Mouse (Mus musculus) liver (tissue): ENCODE results near the gene Casz1.

ENCODE experiments used
- DNase-seq: peaks from one replicate; pipeline ENCODE4 v3.0.0-alpha.2; 2020; ENCODE audit warnings: mixed read lengths

The Casz1 gene

GRCm38 (mm10) chr4:148909566-148909965 is 105.3 kb downstream of the Casz1 start:
- DNase-seq, result no peak

GRCm38 (mm10) chr4:148912134-148912533 is 107.9 kb downstream of the Casz1 start:
- DNase-seq, result no peak

DNA sequence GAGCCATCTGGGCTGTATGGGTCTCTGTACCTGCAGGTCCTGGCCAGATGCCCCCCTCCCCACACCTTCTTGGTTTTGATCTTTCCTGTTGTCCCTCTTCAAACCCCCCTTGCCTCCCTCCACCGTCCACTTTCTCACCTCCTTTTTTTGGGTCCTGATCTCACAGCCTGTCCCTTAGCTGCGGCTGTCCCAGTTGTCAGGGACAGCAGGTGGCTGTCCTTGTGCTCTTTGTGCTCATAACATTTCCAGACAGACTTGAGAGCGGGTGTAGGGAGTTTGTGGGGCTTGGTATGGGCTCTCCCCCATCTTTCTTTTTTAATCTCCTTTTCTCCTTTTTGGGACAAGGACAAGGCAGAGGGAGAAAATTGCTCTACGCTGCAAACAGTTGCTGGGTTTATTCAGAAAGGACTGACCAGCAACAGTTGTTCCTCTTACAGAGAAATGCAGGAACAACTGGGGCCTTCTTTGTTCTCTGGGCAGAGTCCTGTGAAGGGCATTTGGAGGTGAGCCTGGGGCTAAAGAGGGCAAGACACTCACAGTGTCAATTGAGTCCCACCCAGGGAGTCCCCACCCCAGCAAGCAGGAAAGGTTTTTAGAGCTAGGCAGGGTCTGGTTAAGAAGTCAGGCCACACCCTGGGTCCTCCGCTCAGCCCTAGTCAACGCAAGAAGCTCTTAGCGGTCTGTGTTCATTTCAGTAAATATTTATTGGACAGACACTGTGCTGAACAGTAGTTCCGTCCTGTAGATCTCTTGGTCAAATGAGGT is 108.8 kb downstream of the Casz1 start:
- no peak for DNase-seq

GRCm38 (mm10) chr4:148914863-148915622 is 110.8 kb downstream of the Casz1 start:
- DNase-seq, result peak; percentile 45

DNA sequence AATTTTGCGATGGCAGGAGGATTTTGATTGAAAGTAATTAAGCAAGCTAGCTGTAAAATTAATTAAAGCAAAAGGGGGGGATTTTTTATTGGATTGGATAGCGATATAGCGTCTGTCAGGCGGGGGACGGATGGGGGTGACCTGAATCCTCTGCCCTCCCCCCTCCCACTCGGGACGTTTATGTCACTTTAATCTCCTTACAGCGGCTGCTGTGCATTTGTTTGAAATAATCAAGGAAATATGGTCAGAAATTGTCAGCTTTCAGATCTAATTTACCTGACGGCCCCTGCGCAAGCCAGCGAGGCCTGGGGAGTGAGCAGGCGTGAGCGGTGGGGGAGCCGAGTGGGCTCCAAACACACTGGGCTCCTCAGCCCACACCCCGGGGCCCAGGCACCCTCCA is 111.6 kb downstream of the Casz1 start:
- no peak for DNase-seq

GRCm38 (mm10) chr4:148918707-148919447 is 114.6 kb downstream of the Casz1 start:
- no peak for DNase-seq

- DNase-seq, result no peak
These were observed 116.4 kb downstream of the Casz1 start for GRCm38 (mm10) chr4:148920610-148921009.

DNA sequence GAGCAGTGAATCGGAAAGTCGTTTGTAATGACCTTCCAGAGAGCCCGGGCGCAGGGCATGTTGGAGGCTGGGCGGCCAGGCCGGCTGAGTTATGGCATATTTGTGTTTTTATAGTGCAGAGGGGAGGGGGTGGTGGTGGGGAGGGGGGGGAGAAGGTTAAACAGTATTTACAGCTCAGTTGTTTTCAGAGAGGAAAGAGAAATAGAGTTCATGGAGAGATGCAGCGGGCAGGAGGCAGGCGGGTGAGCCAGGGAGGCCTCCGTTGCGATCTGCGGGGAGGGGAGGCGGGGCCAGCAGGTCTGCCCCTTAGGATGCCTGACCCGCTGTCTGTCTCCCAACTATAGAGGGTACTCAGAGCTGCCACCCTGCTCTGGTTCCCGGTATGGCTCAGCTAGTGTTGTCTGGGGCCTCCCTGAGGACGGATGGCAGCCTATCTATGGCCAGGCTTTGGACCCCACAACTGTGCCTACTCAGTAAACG is 118.0 kb downstream of the Casz1 start:
- DNase-seq, result no peak

GRCm38 (mm10) chr4:148923414-148923813 is 119.2 kb downstream of the Casz1 start:
- DNase-seq, result no peak

- DNase-seq, result no peak
These were observed 119.7 kb downstream of the Casz1 start for GRCm38 (mm10) chr4:148923976-148924375.

DNA sequence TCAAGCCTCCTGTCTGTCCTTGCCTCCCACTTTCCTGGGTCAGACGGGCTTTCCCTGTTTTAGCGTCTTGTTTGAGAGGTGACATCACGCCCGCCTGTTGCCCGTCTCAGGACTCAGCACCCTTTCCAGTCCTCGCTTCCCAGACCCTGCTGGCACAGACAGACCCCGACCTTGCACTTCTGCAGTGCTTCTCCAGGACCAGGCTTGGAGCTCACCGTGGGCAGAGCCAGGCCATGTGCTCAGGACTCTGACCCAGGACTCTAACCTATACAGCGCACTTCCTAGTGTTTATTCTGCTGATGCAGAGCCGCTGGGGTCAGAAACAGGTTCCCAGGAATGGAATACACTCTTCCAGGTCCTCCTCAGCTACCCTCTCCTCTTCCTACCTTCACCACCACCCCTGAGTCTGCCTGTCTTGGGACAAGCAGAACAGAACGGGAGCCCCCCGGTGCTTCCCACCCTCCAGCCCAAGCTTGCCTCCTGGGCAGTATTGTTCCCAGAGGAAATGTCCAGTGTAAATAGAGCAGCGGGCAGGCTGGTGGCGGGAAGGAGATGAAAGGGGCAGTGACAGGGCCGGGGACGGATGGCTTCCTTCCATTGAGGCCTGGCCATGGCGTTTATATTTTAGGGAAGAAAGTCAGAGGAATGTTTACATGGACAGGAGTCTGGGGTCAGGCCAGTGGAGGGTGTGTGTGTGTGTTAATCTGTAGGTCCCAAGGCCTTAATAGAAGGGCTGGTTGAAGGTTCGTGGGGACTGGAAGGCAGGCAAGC is 121.5 kb downstream of the Casz1 start:
- no peak for DNase-seq

DNA sequence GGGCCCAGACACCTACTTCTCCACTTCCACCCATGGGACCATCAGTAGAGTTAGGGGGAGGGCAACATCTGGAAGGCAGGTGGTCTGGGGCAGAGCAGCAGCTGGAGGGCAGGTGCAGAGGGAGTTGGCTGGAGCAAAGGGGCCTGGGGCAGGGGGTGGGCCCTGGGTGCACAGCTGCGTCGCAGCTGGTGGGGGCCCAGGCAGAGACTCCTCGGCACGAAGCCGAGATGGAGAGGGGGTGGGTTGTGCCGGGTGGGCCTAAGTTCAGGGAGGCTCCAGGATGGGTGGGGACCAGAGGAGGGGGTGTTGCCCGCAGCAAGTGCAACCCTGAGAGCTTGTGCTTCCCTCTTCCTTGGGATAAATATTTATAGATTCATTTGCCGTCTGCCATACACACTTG is 122.2 kb downstream of the Casz1 start:
- DNase-seq, result no peak

DNA sequence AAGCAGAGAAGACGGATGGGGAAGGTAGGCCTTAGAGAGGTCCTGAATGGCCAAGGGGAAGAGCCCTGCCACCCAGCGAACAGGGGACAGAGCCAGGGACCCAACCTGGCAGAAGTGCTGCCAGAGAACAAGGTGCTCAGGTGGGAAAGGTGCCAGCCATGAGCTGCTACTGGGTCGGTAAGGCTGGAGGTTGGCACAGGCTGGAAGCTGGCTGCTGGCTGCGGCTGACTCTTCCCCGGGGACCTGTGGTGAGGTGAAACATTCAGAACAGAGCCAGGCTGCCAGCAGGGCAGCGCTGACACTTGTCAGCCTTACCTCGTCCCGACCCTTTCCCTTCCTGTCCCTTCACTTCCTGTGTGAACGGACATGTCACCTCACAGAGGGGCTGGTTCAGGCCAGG is 124.1 kb downstream of the Casz1 start:
- DNase-seq, result no peak

GRCm38 (mm10) chr4:148928876-148929275 is 124.6 kb downstream of the Casz1 start:
- no peak for DNase-seq

- no peak for DNase-seq
These were observed 126.5 kb downstream of the Casz1 start for GRCm38 (mm10) chr4:148930721-148931229.

- DNase-seq, result no peak
These were observed 128.9 kb downstream of the Casz1 start for GRCm38 (mm10) chr4:148933109-148933508.

GRCm38 (mm10) chr4:148935211-148935610 is 131.0 kb downstream of the Casz1 start:
- peak; percentile 26 for DNase-seq

DNA sequence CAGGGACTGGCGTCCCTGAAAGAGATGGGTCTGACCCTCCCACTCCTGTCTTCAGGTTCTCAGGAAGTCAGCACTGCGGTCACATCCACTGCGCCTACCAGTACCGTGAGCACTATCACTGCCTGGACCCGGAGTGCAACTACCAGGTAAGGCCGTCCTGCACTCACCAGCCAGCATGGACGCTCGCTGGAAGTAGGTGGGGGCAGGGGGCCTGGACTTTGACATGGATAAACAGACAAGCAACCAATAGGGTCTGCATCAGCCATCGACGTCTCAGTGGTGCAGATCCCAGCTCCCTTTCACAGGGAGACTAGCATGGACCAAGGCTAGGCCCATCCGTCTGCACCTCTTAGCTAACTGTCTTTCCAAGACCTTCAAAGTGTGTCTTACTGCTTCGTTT is 131.9 kb downstream of the Casz1 start:
- peak; percentile 57 for DNase-seq

- no peak for DNase-seq
These were observed 132.5 kb downstream of the Casz1 start for GRCm38 (mm10) chr4:148936727-148937126.

DNA sequence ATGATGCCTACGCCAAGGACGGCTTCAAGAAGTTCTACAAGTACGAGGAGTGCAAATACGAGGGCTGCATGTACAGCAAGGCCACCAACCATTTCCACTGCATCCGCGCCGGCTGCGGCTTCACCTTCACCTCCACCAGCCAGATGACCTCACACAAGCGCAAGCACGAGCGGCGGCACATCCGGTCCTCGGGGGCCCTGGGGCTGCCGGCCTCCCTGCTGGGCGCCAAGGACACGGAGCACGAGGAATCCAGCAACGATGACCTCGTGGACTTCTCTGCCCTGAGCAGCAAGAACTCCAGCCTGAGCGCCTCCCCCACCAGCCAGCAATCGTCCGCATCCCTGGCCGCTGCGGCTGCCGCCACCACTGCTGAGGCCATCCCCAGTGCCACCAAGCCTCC is 134.3 kb downstream of the Casz1 start:
- DNase-seq, result no peak

DNA sequence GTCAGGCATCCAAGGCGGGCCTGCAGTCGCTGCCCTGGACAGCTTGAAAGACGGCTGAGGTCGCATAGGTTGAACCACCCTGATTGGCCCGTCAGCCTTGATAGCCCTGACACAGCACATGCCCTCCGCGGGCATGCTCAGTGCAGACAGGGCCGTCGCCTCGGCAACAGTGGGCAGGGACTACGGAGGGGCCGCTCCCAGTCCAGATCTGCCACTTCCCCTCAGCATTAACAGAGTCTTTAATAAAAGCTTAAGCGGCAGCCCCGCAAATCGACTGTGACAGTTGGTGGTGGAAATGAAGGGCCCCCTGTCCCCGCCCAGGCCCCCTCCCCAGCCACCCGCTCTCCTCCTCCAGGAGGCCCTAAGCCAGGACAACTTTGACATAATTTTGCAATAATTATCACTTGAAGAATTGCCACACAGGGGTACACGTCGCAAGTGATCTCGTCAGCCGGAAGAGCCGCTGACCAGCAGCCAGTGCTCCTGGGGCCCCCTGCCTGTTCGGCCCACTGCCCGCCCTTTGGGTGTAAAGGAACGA is 136.5 kb downstream of the Casz1 start:
- DNase-seq, result peak; percentile 77

DNA sequence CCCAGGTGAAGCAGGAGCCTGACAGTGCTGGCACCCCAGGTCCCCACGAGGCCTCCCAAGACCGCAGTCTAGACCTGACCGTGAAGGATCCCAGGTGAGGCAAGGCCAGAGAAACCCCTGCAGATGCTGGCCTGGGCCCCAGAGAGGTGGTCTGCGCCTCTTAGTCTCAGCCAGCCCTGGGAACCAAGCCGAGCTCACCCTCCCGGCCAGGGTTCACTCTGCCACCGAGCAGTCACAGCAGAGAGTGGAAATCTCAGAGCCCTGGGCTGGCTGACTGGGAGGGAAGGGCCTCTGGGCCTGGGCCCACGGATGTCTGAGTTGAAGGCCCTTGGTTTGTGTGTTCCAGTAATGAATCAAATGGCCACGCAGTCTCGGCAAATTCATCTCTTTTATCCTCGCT is 137.1 kb downstream of the Casz1 start:
- DNase-seq, result no peak
